Mouse (Mus musculus): ENCODE measurements around the gene Crtc3. TPM values are rescaled to one million over a fixed set of nuclear protein-coding genes. Genes with fewer than 3 reads are reported as not detected.

The Crtc3 gene
- 5.2 and 9.5 TPM in 2 replicates for polyA plus RNA-seq (2012; ENCODE audit: insufficient read depth, insufficient read length, missing spikeins)

DNA sequence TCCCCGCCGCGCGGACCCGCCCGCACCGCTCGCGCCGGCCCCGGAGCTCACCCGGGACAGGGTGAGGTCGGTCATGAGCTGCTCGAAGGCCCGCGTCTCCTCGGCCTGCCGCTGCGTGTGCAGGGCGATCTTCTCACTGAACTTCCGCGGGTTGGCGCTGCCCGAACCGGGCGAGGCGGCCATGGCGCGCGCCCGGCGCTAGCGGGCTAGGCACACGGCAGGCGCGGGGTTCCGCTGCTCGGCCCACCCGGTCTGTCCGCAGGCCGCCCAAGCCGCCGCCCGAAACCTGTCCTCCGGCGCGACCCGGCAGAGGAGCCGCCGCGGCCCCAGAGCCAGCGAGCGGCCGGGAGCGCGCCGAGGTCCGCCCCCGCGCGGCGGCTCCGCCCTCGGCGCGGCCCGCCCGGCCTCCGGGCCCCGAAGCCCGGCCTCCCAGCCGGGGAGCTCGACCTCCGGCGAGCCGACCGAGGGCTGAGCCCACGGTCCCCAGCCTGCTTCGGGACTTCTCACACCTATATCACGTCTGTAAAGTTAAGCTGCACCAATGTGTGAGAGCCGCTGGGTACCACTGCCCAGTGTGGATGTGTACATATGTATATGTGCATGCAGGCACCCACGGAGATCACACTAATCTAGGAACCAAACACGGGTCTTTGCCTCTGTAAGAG is at the start of gene Crtc3:
Gene Crtc3 (minus strand): TSS at position 322 of the 665 bp plus-strand sequence.
- Histone ChIP-seq H3K4me3 (ENCODE audit: insufficient read depth, low read depth, low read length) (peak within 1 kb of the TSS; percentile 97), H3K27ac (replicated peaks; ENCODE audit: low read depth, low read length) (peak within 1 kb of the TSS; percentile 92), H3K4me1 (ENCODE audit: control insufficient read depth, insufficient read depth, insufficient read length, low read length) (peaks cover 18% of the 10 kb centered on the region)

DNA sequence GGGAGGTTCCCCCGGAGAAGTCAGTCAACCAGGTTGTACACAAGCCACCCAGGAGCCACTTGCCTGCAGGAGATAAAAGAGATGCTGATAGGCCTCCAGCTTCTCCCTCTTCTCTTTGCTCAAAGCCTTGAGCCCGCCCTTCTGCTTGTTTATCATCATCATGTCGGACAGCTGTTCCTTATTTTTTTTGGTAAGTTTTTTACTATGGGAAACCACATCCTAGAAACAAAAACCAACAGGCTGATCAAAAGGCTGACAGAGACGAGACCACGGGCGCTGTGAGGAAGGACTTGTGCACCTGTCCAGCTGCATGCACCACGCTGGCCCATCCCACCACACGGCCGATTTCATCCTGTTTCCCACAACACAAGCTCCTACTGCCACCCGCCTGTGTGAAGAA is 47.5 kb upstream of the Crtc3 start:
- H3K27ac ChIP-seq (replicated peaks; ENCODE audit: low read depth, low read length): no peak overlapping the region
- no peak overlapping the region for H3K4me3 ChIP-seq (ENCODE audit: insufficient read depth, low read depth, low read length)
- H3K4me1 ChIP-seq (ENCODE audit: control insufficient read depth, insufficient read depth, insufficient read length, low read length): no peaks in the 10 kb centered on the region

DNA sequence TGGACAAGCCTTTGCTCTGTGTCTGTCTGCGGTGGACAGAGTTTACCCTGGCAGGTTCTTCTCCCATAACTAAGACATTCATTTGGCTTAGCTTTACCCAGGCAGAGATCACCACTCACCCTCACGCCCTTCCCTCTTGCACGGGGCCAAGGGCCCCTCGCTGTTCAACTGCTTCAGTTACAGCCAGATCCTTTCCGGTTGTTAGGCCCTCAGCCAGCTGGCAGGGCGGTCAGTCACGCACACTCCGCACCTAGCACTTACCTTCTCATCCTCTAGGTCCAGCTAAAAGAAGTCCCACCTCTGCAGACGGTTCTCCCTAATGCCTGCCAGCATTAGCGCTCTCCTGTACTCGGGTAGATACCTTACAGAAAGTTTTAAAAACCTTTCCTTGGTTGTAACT is 44.3 kb upstream of the Crtc3 start:
- no peak overlapping the region for H3K27ac ChIP-seq (replicated peaks; ENCODE audit: low read depth, low read length)
- H3K4me3 ChIP-seq (ENCODE audit: insufficient read depth, low read depth, low read length): no peak overlapping the region
- H3K4me1 ChIP-seq (ENCODE audit: control insufficient read depth, insufficient read depth, insufficient read length, low read length): no peaks in the 10 kb centered on the region

DNA sequence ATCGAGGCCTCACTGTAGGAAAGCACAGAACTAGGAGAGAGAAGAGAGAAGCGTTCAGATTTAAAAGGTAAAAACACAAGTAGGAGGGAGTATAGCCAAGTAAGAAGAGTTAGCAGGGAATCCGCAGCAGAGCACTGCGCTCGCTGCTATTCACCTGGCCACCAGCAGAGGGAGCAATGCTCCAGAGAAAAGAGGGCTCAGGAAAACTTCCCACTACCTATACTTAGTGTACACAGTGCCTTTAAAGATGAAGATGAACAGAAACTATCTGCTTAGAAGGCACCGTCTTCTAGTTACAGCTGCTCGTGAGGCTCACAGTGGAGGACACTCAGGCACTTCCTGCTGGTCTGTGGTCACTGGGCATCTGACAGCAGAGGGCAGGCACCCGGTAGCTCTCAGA is 41.0 kb upstream of the Crtc3 start:
- H3K4me1 ChIP-seq (ENCODE audit: control insufficient read depth, insufficient read depth, insufficient read length, low read length): no peaks in the 10 kb centered on the region
- no peak overlapping the region for H3K27ac ChIP-seq (replicated peaks; ENCODE audit: low read depth, low read length)
- H3K4me3 ChIP-seq (ENCODE audit: insufficient read depth, low read depth, low read length): no peak overlapping the region

DNA sequence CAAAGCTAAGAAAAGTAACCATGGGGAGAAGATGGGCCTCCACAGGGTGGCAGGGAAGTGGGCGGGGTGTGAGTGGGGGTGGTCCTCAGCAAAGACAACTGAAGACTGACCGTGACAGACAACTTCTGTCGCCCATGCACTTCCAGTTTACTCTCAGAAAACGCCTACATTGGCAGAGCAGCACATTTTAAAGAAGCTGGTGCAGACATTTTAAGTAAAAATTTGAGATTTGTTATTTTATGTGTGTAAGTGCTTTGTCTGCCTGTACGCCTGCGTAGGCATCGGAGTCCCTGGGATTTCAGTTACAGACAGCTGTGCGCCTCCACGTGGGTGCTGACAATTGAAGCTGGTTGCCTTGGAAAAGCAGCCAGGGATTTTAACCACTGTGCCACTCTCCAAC is 32.4 kb upstream of the Crtc3 start:
- Histone ChIP-seq H3K4me1 (ENCODE audit: control insufficient read depth, insufficient read depth, insufficient read length, low read length) (no peaks in the 10 kb centered on the region), H3K4me3 (ENCODE audit: insufficient read depth, low read depth, low read length) (no peak overlapping the region), H3K27ac (replicated peaks; ENCODE audit: low read depth, low read length) (no peak overlapping the region)

DNA sequence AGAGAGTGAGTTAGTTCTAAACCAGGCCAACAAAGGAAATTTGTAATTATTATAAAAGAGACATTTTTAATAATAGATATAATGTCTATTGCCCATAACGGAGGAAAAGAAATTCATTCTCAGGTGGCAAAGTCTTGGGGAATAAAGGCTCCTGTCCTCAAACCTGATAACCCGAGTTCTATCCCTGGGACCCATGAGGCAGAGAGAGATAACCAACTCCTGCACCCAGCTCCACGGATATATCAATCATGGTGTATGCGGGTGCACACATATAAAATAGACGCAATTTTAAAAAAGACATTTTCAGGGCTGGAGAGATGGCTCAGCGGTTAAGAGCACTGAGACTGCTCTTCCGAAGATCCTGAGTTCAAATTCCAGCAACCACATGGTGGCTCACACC is 30.9 kb upstream of the Crtc3 start:
- Histone ChIP-seq H3K27ac (replicated peaks; ENCODE audit: low read depth, low read length) (no peak overlapping the region), H3K4me1 (ENCODE audit: control insufficient read depth, insufficient read depth, insufficient read length, low read length) (no peaks in the 10 kb centered on the region), H3K4me3 (ENCODE audit: insufficient read depth, low read depth, low read length) (no peak overlapping the region)

DNA sequence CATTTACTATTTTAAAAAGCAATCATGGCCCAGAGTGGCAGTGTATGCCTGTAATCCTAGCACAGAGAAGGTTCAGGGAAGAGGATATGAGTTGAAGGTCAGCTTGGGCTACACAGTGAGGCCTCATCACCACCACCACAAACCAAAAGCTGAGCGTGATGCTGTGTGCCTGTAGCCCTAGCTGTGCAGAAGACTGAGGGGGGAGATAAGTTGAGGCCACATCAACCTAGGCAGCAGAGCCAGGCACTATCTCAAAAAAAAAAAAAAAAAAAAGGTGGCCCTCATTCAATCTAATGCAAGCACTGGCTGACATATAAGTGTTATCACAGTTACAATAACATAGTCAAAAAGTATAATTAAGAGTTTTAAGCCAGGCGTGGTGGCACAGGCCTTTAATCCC is 30.4 kb upstream of the Crtc3 start:
- H3K4me3 ChIP-seq (ENCODE audit: insufficient read depth, low read depth, low read length): no peak overlapping the region
- H3K27ac ChIP-seq (replicated peaks; ENCODE audit: low read depth, low read length): no peak overlapping the region

DNA sequence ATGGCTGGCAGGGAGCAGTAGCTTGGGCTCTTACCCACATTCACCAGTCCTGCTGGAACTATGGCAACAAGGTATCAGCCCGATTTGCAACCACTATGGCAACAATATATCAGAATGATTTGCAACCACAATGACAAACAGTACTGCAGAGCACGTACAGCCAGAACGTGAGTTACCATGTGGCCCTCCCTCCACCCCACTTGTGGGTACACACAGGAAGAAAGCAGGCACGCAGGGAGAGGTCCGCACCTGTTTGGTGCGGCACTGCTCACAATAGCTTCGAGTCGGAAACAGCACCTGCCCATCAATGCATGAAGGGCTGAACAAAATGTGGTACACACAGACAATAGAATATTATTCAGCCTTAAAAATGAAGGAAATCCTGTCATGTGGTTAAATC is 29.8 kb upstream of the Crtc3 start:
- no peak overlapping the region for H3K4me3 ChIP-seq (ENCODE audit: insufficient read depth, low read depth, low read length)
- no peak overlapping the region for H3K27ac ChIP-seq (replicated peaks; ENCODE audit: low read depth, low read length)
- no peaks in the 10 kb centered on the region for H3K4me1 ChIP-seq (ENCODE audit: control insufficient read depth, insufficient read depth, insufficient read length, low read length)

More for the DNA sequence above, 30.4 kb upstream of the Crtc3 start:
- no peaks in the 10 kb centered on the region for H3K4me1 ChIP-seq (ENCODE audit: control insufficient read depth, insufficient read depth, insufficient read length, low read length)

DNA sequence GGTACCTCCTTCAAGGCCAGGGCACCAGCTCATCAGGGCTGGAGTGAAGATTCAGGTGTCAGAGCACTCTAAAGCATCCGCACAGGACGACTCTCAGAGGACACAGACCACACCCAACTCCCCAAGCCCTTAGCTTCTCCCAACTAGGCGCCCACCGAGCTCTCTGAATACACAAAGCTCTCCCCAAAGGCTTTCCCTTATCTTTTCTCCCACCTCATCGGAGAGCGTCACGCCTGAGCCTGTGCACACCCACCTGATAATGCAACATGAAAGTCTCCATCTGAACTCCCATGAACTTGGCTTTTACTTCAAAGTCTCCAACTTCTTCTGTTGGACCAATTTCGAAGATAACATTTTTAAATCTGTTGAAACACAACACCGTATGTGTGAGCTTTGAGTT is 28.1 kb upstream of the Crtc3 start:
- Histone ChIP-seq H3K4me1 (ENCODE audit: control insufficient read depth, insufficient read depth, insufficient read length, low read length) (no peaks in the 10 kb centered on the region), H3K4me3 (ENCODE audit: insufficient read depth, low read depth, low read length) (no peak overlapping the region), H3K27ac (replicated peaks; ENCODE audit: low read depth, low read length) (no peak overlapping the region)

DNA sequence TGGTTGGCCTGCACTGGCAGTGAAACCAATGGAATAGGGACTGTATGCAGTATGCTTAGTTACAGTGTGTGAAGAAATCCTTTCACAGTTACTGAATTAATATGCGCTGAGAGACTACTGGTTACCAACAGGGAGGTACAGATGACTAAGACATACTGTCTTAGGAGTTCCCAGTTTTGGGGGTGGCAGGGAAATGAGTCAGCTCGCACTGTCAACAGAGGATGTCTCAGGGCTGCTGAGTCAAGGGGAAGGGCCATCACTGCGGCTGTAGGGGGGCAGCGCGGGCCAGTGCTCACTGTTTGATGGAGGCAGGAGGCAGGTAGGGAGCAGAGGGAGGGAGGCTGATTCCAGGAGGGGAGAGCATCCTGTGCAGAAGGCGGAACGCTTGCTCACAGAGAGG is 26.6 kb upstream of the Crtc3 start:
- no peak overlapping the region for H3K4me3 ChIP-seq (ENCODE audit: insufficient read depth, low read depth, low read length)
- H3K27ac ChIP-seq (replicated peaks; ENCODE audit: low read depth, low read length): no peak overlapping the region
- H3K4me1 ChIP-seq (ENCODE audit: control insufficient read depth, insufficient read depth, insufficient read length, low read length): no peaks in the 10 kb centered on the region

DNA sequence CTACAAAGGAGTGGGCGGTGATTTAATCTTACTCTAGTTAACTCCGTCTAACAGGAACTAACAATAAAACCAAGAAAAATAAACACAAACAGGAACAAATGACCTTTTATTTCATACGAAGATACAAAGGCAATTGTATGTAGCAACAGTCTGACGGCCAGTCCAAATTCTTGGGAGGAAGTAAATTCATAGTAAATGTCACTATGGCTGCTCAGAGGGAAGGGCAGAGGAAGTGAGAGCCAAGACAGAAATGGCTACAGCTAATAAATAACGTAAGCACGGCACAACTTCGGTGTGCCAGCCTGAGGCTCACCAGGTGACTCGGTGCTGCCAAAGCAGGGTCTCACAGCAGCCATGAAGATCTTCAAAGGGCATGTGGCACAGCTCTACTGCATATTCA is 22.8 kb upstream of the Crtc3 start:
- Histone ChIP-seq H3K4me1 (ENCODE audit: control insufficient read depth, insufficient read depth, insufficient read length, low read length) (no peaks in the 10 kb centered on the region), H3K4me3 (ENCODE audit: insufficient read depth, low read depth, low read length) (no peak overlapping the region)

DNA sequence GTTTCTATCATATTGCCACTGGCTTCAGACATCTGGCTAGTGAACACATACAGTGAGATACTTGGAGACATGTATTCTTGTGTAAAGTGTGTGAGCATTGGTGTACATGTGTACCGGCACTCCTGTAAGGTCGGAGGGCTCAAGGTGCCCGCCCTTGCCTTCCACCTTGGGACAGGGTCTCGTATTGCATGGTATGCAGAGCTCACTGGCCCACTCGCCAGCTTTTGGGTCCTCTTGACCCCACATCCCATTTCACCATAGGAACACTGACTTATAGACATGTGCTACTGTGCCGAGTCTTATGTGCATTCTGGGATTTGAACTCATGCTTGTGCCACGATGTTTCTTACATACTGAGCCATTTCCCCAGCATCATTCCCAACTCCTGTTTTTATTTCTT is 21.7 kb upstream of the Crtc3 start:
- Histone ChIP-seq H3K27ac (replicated peaks; ENCODE audit: low read depth, low read length) (no peak overlapping the region), H3K4me3 (ENCODE audit: insufficient read depth, low read depth, low read length) (no peak overlapping the region), H3K4me1 (ENCODE audit: control insufficient read depth, insufficient read depth, insufficient read length, low read length) (no peaks in the 10 kb centered on the region)

More for the DNA sequence above, 22.8 kb upstream of the Crtc3 start:
- no peak overlapping the region for H3K27ac ChIP-seq (replicated peaks; ENCODE audit: low read depth, low read length)

DNA sequence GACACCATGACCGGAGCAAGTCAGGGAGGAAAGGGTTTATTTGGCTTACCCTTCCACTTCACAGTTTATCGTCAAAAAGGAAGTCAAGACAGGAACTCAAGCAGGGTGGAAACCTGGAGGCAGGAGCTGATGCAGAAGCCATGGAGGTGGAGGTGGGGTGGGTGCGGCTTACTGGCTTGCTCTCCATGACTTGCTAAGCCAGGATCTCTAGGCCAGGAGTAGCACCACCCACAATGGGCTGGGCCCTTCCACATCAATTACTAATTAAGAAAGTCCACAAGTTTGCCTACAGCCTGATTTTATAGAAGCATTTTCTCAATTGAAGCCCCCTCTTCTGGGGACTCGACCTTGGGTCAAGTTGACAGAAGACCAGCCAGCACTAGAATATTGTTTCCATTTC is 15.4 kb upstream of the Crtc3 start:
- H3K27ac ChIP-seq (replicated peaks; ENCODE audit: low read depth, low read length): no peak overlapping the region
- H3K4me1 ChIP-seq (ENCODE audit: control insufficient read depth, insufficient read depth, insufficient read length, low read length): no peaks in the 10 kb centered on the region
- H3K4me3 ChIP-seq (ENCODE audit: insufficient read depth, low read depth, low read length): no peak overlapping the region

DNA sequence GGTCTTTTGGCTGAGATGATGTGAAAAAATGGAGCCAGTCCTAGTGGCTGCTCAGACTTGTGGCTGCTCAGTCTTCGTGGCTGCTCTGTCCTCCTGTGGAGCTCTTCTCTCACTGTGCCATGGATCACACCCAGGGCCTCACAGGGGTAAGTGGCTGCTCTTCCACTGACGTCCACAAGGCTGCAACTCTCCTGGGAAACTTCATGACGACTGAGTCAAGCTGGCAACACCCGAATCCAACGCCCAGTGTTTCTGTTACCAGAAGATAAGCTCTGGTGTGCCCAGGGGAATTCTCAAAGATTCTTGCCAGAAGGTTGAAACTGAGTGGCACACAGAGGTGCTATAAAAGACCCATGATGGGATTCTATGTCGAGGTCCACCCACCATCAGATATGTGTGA is 13.8 kb upstream of the Crtc3 start:
- no peak overlapping the region for H3K4me3 ChIP-seq (ENCODE audit: insufficient read depth, low read depth, low read length)
- H3K4me1 ChIP-seq (ENCODE audit: control insufficient read depth, insufficient read depth, insufficient read length, low read length): no peaks in the 10 kb centered on the region
- no peak overlapping the region for H3K27ac ChIP-seq (replicated peaks; ENCODE audit: low read depth, low read length)

DNA sequence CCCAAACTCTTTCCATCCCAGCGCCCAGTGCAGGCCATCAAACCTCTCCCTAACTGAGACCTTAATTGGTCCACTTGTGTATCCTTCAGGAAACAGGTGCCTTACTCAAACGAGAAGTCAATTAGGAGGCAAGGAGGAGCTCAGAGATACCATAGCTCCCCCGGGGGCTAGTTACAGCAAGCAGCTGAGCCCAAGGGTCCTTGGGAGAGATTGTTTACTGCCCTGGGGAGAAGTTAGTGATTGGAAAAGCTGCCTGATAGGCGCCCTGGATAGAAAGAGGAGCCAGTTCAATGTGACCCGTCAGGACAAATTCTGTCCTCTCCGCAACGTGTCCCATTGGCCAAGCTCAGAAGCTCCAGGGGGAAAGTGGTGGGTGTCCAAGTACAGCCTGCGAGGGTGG is 11.0 kb upstream of the Crtc3 start:
- Histone ChIP-seq H3K27ac (replicated peaks; ENCODE audit: low read depth, low read length) (no peak overlapping the region), H3K4me1 (ENCODE audit: control insufficient read depth, insufficient read depth, insufficient read length, low read length) (no peaks in the 10 kb centered on the region), H3K4me3 (ENCODE audit: insufficient read depth, low read depth, low read length) (no peak overlapping the region)

DNA sequence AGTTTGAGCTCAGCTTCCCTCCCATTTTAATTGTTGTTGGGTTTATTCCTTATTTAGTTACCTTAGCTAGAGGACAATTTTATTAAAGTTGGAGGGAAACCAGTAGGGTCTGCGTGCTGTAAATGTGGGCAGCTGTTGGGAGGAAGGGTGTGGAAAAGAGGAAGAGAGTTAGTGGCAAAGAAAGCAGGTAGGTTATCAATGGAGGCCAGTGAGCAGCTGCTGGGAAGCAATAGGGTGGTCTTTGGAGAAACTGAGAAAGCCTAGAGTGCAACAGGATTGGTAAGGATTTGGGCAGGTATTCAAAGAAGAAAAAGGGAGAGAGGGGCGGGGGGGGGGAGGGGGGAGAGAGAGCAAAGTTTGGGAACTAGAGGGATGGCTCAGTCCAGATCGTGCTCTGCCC is 10.3 kb upstream of the Crtc3 start:
- Histone ChIP-seq H3K4me1 (ENCODE audit: control insufficient read depth, insufficient read depth, insufficient read length, low read length) (no peaks in the 10 kb centered on the region), H3K4me3 (ENCODE audit: insufficient read depth, low read depth, low read length) (no peak overlapping the region), H3K27ac (replicated peaks; ENCODE audit: low read depth, low read length) (no peak overlapping the region)

All from brown adipose tissue, adult 24 weeks (tissue).